Mouse (Mus musculus): ENCODE measurements around the gene Ppm1h. TPM values are rescaled to one million over a fixed set of nuclear protein-coding genes. Genes with fewer than 3 reads are reported as not detected.
"Not testable (repeated sequence)": the region's sequence is repeated elsewhere in the genome, so short reads cannot be mapped to it uniquely, and the experiment has no call there.

Ppm1h gene
- total RNA-seq, 1 experiment from 2014 or later = 39.7 TPM

DNA sequence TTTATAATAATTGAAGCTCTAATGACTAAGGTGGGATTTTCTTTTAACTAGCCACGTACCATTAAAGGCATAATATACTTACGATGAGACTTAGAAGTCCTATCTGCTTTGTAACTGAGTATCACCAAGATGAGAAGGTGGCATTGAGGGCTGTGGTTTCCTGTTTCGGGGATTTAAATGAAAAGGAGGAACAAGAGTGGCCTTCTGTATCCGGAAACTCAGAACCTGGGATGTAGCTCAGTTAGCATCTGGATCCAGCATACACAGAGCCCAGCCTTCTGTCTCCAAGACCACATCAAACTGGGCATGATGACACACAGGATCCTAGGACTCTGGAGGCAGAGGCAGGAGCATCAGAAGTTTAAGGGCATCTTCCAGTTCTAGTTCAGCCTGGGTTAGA, 256.8 kb downstream of the Ppm1h start:
- DNase-seq = not testable (repeated sequence)

- DNase-seq = not testable (repeated sequence)
Measured at GRCm38 (mm10) chr10:122937380-122937779, 258.8 kb downstream of the Ppm1h start.

- no peak for DNase-seq
Measured at GRCm38 (mm10) chr10:122939546-122939945, 261.0 kb downstream of the Ppm1h start.

GRCm38 (mm10) chr10:122942771-122943170, 264.2 kb downstream of the Ppm1h start:
- no peak for DNase-seq

DNA sequence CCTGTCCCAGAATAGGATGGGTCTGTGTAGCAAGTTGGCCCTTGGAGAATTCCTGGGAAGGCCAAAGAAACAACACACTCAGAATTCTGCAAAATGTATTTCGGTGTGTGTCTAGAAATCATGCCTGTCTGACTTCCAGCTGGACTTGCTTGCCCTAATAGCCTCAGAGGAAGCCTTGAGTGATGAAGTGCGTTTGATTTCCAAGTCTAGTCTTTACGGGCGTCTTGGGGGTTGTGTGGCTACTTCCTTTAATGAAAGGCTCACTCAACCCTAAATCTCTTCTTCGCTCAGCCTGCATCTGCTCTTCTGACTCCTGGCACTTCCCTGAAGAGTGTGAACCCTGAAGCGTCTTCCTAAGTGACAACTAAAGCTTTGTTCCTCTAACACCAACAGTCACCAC, 265.3 kb downstream of the Ppm1h start:
- no peak for DNase-seq

DNA sequence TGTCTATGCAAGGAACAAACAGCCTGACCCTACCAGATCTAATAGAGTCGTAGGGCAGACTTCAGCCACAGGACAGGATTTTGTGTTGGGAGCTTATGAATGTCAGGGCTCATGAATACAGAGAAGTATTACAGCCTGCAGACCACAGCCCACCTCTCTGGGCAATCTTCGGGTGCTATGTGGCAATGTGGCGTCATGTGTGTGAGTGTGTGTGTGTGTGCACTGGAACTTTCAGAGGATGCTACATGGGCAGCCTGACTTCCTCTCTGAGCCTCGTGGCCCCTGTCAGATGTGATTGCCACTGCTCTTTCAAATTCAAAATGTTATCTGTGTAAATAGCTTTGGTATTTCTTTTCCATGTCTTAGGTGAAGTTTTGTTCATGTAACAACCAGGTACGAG, 266.3 kb downstream of the Ppm1h start:
- no peak for DNase-seq

DNA sequence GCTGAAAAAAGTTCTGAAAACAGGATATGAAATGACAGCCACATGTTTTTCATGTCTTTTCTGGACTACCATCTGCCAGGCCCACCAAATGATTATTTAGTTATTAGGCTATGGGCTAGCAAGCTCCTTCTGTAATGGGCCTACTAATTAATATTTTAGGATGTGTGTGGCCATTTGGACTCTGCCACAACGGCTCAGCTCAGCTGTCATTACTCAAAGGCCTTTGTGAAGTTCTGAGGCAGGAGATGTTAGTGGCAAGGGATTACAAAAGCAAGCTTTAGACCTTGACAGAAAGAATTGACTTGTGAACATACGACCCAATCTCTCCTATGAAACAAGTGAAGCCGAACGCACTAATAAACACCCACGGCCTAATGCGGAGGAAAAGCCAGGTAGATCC, 272.4 kb downstream of the Ppm1h start:
- DNase-seq = no peak

GRCm38 (mm10) chr10:122953576-122953975, 275.0 kb downstream of the Ppm1h start:
- DNase-seq = no peak

DNA sequence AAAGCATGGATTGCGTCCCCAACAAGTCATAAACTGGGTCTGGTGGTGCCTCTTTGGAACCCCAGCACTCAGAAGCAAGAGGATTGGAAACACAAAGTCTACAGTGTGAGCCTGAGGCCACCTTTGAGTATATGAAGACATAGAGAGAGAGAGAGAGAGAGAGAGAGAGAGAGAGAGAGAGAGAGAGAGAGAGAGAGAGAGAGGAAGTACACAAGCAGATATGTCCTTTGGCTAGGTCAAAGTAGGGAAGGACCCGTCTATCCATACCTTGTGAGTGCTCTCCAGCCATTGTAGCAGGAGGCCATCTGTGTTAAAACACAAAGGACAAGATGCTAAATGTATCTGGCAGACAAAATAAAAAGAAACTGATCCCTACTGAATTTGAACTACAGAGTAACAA, 279.4 kb downstream of the Ppm1h start:
- DNase-seq = no peak

DNA sequence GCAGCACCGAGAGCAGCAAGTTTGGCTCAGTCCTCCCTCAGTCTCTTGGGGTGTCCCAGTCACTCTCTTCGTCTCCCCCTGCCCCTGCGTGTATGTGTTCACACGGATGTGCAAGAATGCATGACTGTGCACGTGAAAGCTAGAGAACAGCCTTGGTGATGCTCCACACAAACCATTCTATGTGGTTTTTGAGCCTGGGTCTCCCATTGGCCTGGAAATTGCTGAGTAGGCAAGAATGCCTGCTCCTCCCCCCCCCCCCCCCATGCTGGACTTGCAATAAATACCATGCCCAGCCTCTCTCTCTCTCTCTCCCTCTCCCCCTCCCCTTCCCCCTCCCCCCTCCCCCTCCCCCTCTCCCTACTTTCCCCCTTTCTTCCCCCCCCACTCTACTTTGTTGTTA, 280.1 kb downstream of the Ppm1h start:
- no peak for DNase-seq

DNA sequence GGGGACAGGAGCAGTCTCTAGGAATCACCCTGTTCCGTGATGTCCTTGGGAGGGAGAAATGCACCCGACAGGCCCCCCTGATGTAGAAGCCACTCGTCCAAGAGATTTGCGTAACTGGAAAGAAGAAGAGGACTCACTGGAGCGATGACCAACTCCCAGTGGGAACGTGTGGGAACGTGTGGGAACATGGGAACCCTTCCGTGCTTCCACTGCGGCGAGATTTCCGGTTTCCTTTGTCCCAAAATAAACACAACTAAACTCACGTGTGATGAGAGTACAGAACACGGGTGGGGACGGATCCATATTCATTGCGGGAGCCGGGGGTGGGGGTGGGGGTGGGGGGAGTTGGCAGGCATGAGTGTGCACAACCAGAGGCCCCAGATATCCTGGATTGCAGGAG, 281.7 kb downstream of the Ppm1h start:
- DNase-seq = no peak

DNA sequence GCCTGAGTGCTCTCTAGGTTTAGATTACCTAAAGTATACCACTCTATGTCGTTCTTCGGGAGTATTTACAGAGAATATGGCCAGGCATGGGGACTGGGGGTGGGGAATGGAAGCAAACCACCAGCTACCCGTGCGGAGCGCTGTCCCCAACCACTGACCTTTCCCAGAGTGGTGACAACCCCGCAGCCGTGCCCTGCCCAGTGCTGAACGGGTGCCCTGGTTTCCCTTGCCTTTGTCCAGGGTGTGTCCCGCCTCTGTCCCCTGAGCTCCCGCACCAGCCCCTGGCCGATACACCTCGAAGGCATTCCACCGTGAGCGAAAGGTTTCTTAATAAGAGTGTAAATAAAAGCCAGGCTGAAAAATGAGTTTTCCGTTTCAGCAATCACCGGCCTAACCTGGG, 282.2 kb downstream of the Ppm1h start:
- no peak for DNase-seq

DNA sequence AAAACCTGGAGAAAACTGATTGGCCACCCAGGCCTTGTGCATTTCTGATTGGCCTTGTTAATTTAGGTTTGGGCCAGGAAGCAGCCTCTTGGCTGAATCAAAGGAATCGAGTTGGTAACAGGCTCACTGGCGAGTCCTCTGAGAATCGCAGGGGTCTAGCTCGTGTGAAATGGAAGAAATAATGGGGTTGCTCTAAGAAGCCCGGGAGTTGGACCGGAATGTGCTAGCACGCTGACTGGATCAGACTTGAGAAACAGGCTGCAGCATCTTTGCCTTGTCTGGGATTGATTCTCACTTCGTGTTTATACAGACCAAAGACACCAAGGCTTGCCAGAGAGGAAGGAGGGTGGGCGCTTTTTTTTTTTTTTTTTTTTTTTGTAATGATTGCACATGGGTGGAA, 282.9 kb downstream of the Ppm1h start:
- no peak for DNase-seq

DNA sequence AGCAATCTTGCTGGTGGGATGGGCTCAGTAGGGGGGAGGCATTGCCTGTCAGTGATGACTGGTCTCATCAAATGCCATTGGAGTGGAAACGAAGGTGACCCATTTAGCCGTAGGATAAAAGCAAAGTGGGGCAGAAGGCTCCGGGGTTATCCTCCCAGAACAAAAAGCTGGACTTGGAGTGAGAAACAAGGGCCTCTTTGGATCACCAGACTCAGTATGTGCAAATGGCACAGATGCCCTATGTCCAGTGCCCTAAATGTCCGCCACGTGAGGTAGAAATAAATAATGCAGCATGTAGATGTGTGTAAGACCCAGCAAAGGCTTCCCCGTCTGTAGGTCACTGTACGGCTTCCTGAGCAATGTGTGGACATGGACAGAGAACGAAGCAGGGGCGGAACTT, 284.1 kb downstream of the Ppm1h start:
- DNase-seq = no peak

DNA sequence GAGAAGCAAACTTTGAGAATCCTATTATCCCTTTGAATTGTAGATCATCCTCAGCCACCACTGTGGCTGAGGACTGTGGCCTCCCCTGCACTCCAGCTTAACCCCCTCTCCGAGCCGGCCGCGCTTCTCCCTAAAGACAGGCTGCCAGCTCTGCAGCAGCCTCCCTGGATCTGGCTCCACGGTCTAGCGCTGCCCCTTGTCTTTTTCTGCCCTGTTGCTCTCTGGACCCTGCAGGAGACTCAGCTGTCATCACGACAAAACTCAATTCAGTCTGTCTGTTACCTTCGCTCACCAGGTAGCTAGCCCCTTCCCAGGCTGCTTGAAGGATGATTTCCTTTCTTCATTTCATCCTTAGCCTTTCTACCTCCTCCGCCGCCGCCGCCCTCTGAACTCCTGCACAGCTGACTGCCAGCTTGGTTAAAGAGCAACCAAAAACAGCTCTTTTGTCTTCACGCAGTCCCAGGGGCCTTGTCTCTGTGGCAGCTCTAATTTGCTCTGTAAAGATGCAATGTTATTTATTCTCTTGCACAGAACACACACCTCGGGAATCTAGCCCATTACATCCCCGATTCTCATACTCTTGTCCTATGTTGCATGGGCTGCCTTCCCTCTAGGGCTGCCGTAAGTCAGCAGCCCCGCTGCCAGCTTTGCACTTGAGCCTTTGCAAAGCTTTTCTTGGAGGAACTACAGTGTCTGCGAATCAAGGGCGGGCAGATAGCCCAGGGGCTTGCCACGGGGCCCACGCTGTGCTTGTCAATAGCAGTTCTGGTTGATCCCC, 285.1 kb downstream of the Ppm1h start:
- no peak for DNase-seq

GRCm38 (mm10) chr10:122964241-122964636, 285.7 kb downstream of the Ppm1h start:
- no peak for DNase-seq

- DNase-seq = not testable (repeated sequence)
Measured at GRCm38 (mm10) chr10:122965650-122966049, 287.1 kb downstream of the Ppm1h start.

GRCm38 (mm10) chr10:122966421-122966820, 287.9 kb downstream of the Ppm1h start:
- no peak for DNase-seq

GRCm38 (mm10) chr10:122970188-122970587, 291.6 kb downstream of the Ppm1h start:
- DNase-seq = no peak

DNA sequence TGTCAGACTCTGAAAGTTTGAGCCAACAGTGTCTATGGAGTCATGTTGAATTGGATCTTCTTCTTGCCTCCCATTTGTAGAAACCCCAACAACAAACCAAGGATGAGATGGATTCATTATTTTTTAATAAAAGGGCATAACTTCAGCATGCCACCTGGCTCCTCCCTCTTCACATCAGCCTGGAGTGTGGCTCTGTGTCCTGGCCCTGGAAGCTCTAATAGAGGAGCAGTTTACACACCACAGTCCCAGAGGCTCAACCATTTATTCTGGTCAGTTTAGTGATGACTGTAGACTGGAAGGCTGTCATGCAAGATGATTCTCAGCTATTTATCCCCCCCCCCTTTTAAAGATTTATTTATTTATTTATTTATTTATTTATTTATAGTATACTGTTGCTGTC, 294.7 kb downstream of the Ppm1h start:
- no peak for DNase-seq

- no peak for DNase-seq
Measured at GRCm38 (mm10) chr10:122976038-122976437, 297.5 kb downstream of the Ppm1h start.

- DNase-seq = no peak
Measured at GRCm38 (mm10) chr10:122979356-122979755, 300.8 kb downstream of the Ppm1h start.

GRCm38 (mm10) chr10:122980123-122980522, 301.6 kb downstream of the Ppm1h start:
- no peak for DNase-seq

DNA sequence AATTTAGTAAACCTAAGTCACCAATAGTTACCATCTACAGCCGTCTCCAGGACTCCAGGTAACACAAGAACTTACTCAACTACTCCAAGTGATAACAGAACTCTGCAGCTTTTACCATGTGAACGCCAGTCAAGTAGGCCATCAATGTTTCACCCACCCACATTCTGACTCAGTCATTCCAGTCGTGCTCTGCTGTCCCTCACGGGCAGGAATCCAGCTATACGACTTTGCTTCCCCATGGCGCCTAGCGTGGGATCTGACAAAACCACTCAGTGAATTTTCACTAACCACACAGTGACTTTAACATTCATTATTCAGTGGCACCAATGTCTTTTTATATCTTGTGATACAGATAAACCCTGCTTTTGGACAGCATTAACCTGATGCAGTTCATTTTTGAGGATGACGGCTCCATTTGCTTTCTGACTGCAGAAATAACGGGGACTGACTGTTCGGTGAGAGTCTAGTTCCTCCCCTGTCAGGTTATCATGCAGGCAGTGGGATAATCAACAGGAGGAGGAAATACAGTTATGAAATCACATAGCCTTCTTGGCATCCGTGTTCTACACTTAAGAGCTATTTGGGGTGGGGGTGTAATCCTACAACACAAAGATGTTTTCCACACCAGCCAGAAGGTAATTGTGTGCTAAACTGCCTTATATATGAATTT, 304.5 kb downstream of the Ppm1h start:
- DNase-seq = no peak

Data from adrenal gland, postnatal 25 days (tissue).